Mouse (Mus musculus): Measurements from ENCODE around the gene Phf14.

- TF ChIP-seq POLR2A (IDR thresholded peaks at IDR 0.05; ENCODE audit: low read depth, low read length) (no peak), CTCF (IDR thresholded peaks at IDR 0.05; ENCODE audit: borderline replicate concordance, insufficient read depth, low read length) (no peak)
Measured at GRCm38 (mm10) chr6:12014035-12014434, 106.4 kb downstream of the Phf14 start.

Data from embryonic fibroblast, embryonic 13.5 days (primary cell).